Mouse (Mus musculus) limb, embryonic 10.5 days (tissue): Measurements from ENCODE around the gene Eif4a2. TPM values are rescaled to one million over a fixed set of nuclear protein-coding genes. Genes with fewer than 3 reads are reported as not detected.

Experiments used
- DNase-seq: peaks from one replicate; pipeline ENCODE4 v3.0.0-alpha.2; 2017; ENCODE audit warnings: low spot score
- H3K27ac ChIP-seq: fragments of 300-500 bp; sonication (generic); 2 replicates; pipeline ENCODE4 v1.5.1; 2016; ENCODE audit warnings: mild to moderate bottlenecking
- H3K27me3 ChIP-seq: fragments of 300-500 bp; sonication (generic); 2 replicates; pipeline ENCODE4 v1.6.1; 2016; ENCODE audit warnings: low read depth, mild to moderate bottlenecking; ENCODE audit not compliant: poor library complexity, severe bottlenecking
- H3K36me3 ChIP-seq: fragments of 300-500 bp; sonication (generic); 2 replicates; pipeline ENCODE4 v1.6.1; 2016; ENCODE audit warnings: mild to moderate bottlenecking, moderate library complexity
- H3K4me1 ChIP-seq: fragments of 300-500 bp; sonication (generic); 2 replicates; pipeline ENCODE4 v1.6.1; 2016
- H3K4me3 ChIP-seq: fragments of 300-500 bp; sonication (generic); 2 replicates; pipeline ENCODE4 v1.5.1; 2016; ENCODE audit warnings: mild to moderate bottlenecking, moderate library complexity
- H3K9me3 ChIP-seq: fragments of 300-500 bp; sonication (generic); replicated peaks from 2 replicates; pipeline ENCODE4 v1.6.1; 2016; ENCODE audit warnings: mild to moderate bottlenecking
- WGBS: fragments of 180-500 bp; shearing (Covaris S2); methylation state at CpG from one replicate; pipeline ENCODE4 v1.1.7; 2016; 5-methylcytosine and 5-hydroxymethylcytosine counted together
- microRNA-seq: library from miRNA; unstranded; fragments of <30 nt; microRNA quantifications from one replicate; pipeline ENCODE4, GENCODE M21; 2017
- polyA plus RNA-seq: library from polyadenylated mRNA; unstranded; fragments of >200 nt; fragmentation: Nextera tagmentation; extraction: Ambion mirVana; gene quantifications from 2 replicates; pipeline ENCODE4 v1.2.1, GENCODE M21; 2016

The Eif4a2 gene
- polyA plus RNA-seq, 1 experiment from 2014 or later, result 181 TPM

GRCm38 (mm10) chr16:23158292-23158691 lies 51.0 kb downstream of the Eif4a2 start:
- H3K36me3 ChIP-seq, result no peaks in the 10 kb centered on the region
- H3K27ac ChIP-seq, result no peak overlapping the region
- 93% methylated on average over 7 of the region's 7 CpGs for WGBS
- H3K4me3 ChIP-seq, result no peak overlapping the region
- no peaks in the 10 kb centered on the region for H3K9me3 ChIP-seq
- H3K4me1 ChIP-seq, result no peaks in the 10 kb centered on the region
- no peaks in the 10 kb centered on the region for H3K27me3 ChIP-seq
- no peak for DNase-seq

- Histone ChIP-seq H3K4me3 (no peak overlapping the region), H3K27ac (no peak overlapping the region), H3K36me3 (no peaks in the 10 kb centered on the region), H3K27me3 (no peaks in the 10 kb centered on the region), H3K9me3 (no peaks in the 10 kb centered on the region), H3K4me1 (no peaks in the 10 kb centered on the region)
- WGBS, result 72% methylated on average over 2 of the region's 2 CpGs
- no peak for DNase-seq
These were observed 51.7 kb downstream of the Eif4a2 start for GRCm38 (mm10) chr16:23158957-23159356.

GRCm38 (mm10) chr16:23159749-23160148 lies 52.5 kb downstream of the Eif4a2 start:
- no peaks in the 10 kb centered on the region for H3K27me3 ChIP-seq
- no peak for DNase-seq
- no peak overlapping the region for H3K4me3 ChIP-seq
- H3K36me3 ChIP-seq, result no peaks in the 10 kb centered on the region
- H3K4me1 ChIP-seq, result no peaks in the 10 kb centered on the region
- no peak overlapping the region for H3K27ac ChIP-seq
- 75% methylated on average over 2 of the region's 2 CpGs for WGBS
- no peaks in the 10 kb centered on the region for H3K9me3 ChIP-seq

- Histone ChIP-seq H3K4me3 (no peak overlapping the region), H3K27me3 (no peaks in the 10 kb centered on the region), H3K27ac (no peak overlapping the region), H3K4me1 (no peaks in the 10 kb centered on the region), H3K36me3 (no peaks in the 10 kb centered on the region), H3K9me3 (no peaks in the 10 kb centered on the region)
- WGBS, result 92% methylated on average over 3 of the region's 3 CpGs
- DNase-seq, result no peak
These were observed 54.9 kb downstream of the Eif4a2 start for GRCm38 (mm10) chr16:23162116-23162515.

Small RNA genes lying within 50 kb of the gene (microRNA-seq; reads per million reads assigned to microRNA genes)
- not detected for gene Gm49346

Other genes starting within 250 kb of the Eif4a2 start
- gene Tbccd1, start 249.8 kb upstream of the Eif4a2 start, polyA plus RNA-seq, result 36.2 and 37.1 TPM in 2 replicates
- 98.1 and 106 TPM in 2 replicates for gene Dnajb11, start 249.6 kb upstream of the Eif4a2 start, polyA plus RNA-seq
- gene Ahsg, start 216.2 kb upstream of the Eif4a2 start, polyA plus RNA-seq, result not detected in 2 replicates
- not detected in 2 replicates for gene Fetub, start 189.1 kb upstream of the Eif4a2 start, polyA plus RNA-seq
- gene Hrg, start 156.4 kb upstream of the Eif4a2 start, polyA plus RNA-seq, result not detected in 2 replicates
- gene Kng2, start 78.0 kb upstream of the Eif4a2 start, polyA plus RNA-seq, result not detected in 2 replicates
- 0.11 TPM in 1 of 2 replicates, not detected in the other for gene Kng1, start 49.6 kb upstream of the Eif4a2 start, polyA plus RNA-seq
- 226 and 229 TPM in 2 replicates for gene Rfc4, start 20.3 kb downstream of the Eif4a2 start, polyA plus RNA-seq
- gene Adipoq, start 39.1 kb downstream of the Eif4a2 start, polyA plus RNA-seq, result not detected in 2 replicates
- gene St6gal1, start 117.3 kb downstream of the Eif4a2 start, polyA plus RNA-seq, result 23.8 and 26.7 TPM in 2 replicates